Mouse (Mus musculus): ENCODE data around the gene Prl7b1. TPM values are rescaled to one million over a fixed set of nuclear protein-coding genes. Genes with fewer than 3 reads are reported as not detected.

Prl7b1 gene
- polyA plus RNA-seq (2012; rRNA removed) = not detected in 2 replicates

- Histone ChIP-seq H3K4me1 (ENCODE audit: control insufficient read depth, insufficient read depth, low read length) (no peaks in the 10 kb centered on the region), H3K36me3 (ENCODE audit: control insufficient read depth, insufficient read depth, low read length) (no peaks in the 10 kb centered on the region), H3K27ac (ENCODE audit: insufficient read depth, low read depth, low read length) (no peak within 1 kb of the TSS), H3K4me3 (ENCODE audit: insufficient read depth, low read depth, low read length) (no peak within 1 kb of the TSS), H3K27me3 (replicated peaks; ENCODE audit: control insufficient read depth, insufficient read depth, low read length) (no peaks in the 10 kb centered on the region)
- WGBS = 62% methylated on average over 4 of the region's 4 CpGs
- TF ChIP-seq POLR2A (IDR thresholded peaks at IDR 0.05; ENCODE audit: low read depth, low read length) = no peak
- no peak for TF ChIP-seq CTCF (conservative IDR thresholded peaks at IDR 0.05; ENCODE audit: insufficient read depth, insufficient read length, low read depth, low read length)
- DNase-seq = no peak
Measured at GRCm38 (mm10) chr13:27610482-27610881, at the start of gene Prl7b1. Prl7b1 (minus strand) TSS chr13:27610582.

GRCm38 (mm10) chr13:27642393-27642792, 32.0 kb upstream of the Prl7b1 start, which contains the start of gene Prl7a1:
Prl7a1 (minus strand) TSS chr13:27642493.
- WGBS = 97% methylated on average over 3 of the region's 3 CpGs
- no peak for DNase-seq
- Histone ChIP-seq H3K36me3 (ENCODE audit: control insufficient read depth, insufficient read depth, low read length) (no peaks in the 10 kb centered on the region), H3K27me3 (replicated peaks; ENCODE audit: control insufficient read depth, insufficient read depth, low read length) (no peaks in the 10 kb centered on the region), H3K27ac (ENCODE audit: insufficient read depth, low read depth, low read length) (no peak within 1 kb of the TSS), H3K4me3 (ENCODE audit: insufficient read depth, low read depth, low read length) (no peak within 1 kb of the TSS), H3K4me1 (ENCODE audit: control insufficient read depth, insufficient read depth, low read length) (no peaks in the 10 kb centered on the region)
- TF ChIP-seq CTCF (conservative IDR thresholded peaks at IDR 0.05; ENCODE audit: insufficient read depth, insufficient read length, low read depth, low read length) (no peak), POLR2A (IDR thresholded peaks at IDR 0.05; ENCODE audit: low read depth, low read length) (no peak)

- no peak for DNase-seq
- Histone ChIP-seq H3K4me1 (ENCODE audit: control insufficient read depth, insufficient read depth, low read length) (no peaks in the 10 kb centered on the region), H3K4me3 (ENCODE audit: insufficient read depth, low read depth, low read length) (no peak within 1 kb of the TSS), H3K27me3 (replicated peaks; ENCODE audit: control insufficient read depth, insufficient read depth, low read length) (no peaks in the 10 kb centered on the region), H3K27ac (ENCODE audit: insufficient read depth, low read depth, low read length) (no peak within 1 kb of the TSS), H3K36me3 (ENCODE audit: control insufficient read depth, insufficient read depth, low read length) (no peaks in the 10 kb centered on the region)
- TF ChIP-seq CTCF (conservative IDR thresholded peaks at IDR 0.05; ENCODE audit: insufficient read depth, insufficient read length, low read depth, low read length) = no peak
- no peak for TF ChIP-seq POLR2A (IDR thresholded peaks at IDR 0.05; ENCODE audit: low read depth, low read length)
- 78% methylated on average over 2 of the region's 2 CpGs for WGBS
Measured at GRCm38 (mm10) chr13:27582071-27582470, 28.3 kb downstream of the Prl7b1 start, which contains the start of gene Prl8a1. Prl8a1 (minus strand) TSS chr13:27582171.

GRCm38 (mm10) chr13:27564506-27564905, 45.9 kb downstream of the Prl7b1 start, which contains the start of gene Prl8a9:
Prl8a9 (minus strand) TSS chr13:27564606.
- no peak within 1 kb of the TSS for H3K4me3 ChIP-seq (ENCODE audit: insufficient read depth, low read depth, low read length)
- H3K36me3 ChIP-seq (ENCODE audit: control insufficient read depth, insufficient read depth, low read length) = no peaks in the 10 kb centered on the region
- WGBS = 80% methylated on average over 2 of the region's 2 CpGs
- TF ChIP-seq POLR2A (IDR thresholded peaks at IDR 0.05; ENCODE audit: low read depth, low read length) = no peak
- no peak for TF ChIP-seq CTCF (conservative IDR thresholded peaks at IDR 0.05; ENCODE audit: insufficient read depth, insufficient read length, low read depth, low read length)
- DNase-seq = no peak
- no peaks in the 10 kb centered on the region for H3K4me1 ChIP-seq (ENCODE audit: control insufficient read depth, insufficient read depth, low read length)
- H3K27me3 ChIP-seq (replicated peaks; ENCODE audit: control insufficient read depth, insufficient read depth, low read length) = no peaks in the 10 kb centered on the region
- no peak within 1 kb of the TSS for H3K27ac ChIP-seq (ENCODE audit: insufficient read depth, low read depth, low read length)

GRCm38 (mm10) chr13:27553336-27553735, 57.0 kb downstream of the Prl7b1 start:
- Histone ChIP-seq H3K27me3 (replicated peaks; ENCODE audit: control insufficient read depth, insufficient read depth, low read length) (no peaks in the 10 kb centered on the region), H3K4me3 (ENCODE audit: insufficient read depth, low read depth, low read length) (no peak overlapping the region), H3K4me1 (ENCODE audit: control insufficient read depth, insufficient read depth, low read length) (no peaks in the 10 kb centered on the region), H3K36me3 (ENCODE audit: control insufficient read depth, insufficient read depth, low read length) (no peaks in the 10 kb centered on the region), H3K27ac (ENCODE audit: insufficient read depth, low read depth, low read length) (no peak overlapping the region)
- DNase-seq = no peak
- TF ChIP-seq CTCF (conservative IDR thresholded peaks at IDR 0.05; ENCODE audit: insufficient read depth, insufficient read length, low read depth, low read length) = no peak

Other genes with a start within 250 kb of the Prl7b1 start
- gene Prl2b1, start 219.7 kb downstream of the Prl7b1 start, polyA plus RNA-seq (2012; rRNA removed) = not detected in 2 replicates
- gene Prl8a6, start 171.9 kb downstream of the Prl7b1 start, polyA plus RNA-seq (2012; rRNA removed) = not detected in 2 replicates
- gene Prl8a8, start 97.4 kb downstream of the Prl7b1 start, polyA plus RNA-seq (2012; rRNA removed) = not detected in 2 replicates
- gene Prl8a9, start 46.0 kb downstream of the Prl7b1 start, polyA plus RNA-seq (2012; rRNA removed) = not detected in 2 replicates
- not detected in 2 replicates for gene Prl8a1, start 28.4 kb downstream of the Prl7b1 start, polyA plus RNA-seq (2012; rRNA removed)
- gene Prl7a1, start 31.9 kb upstream of the Prl7b1 start, polyA plus RNA-seq (2012; rRNA removed) = not detected in 2 replicates
- not detected in 2 replicates for gene Prl7a2, start 57.5 kb upstream of the Prl7b1 start, polyA plus RNA-seq (2012; rRNA removed)
- gene Prl7d1, start 106.2 kb upstream of the Prl7b1 start, polyA plus RNA-seq (2012; rRNA removed) = not detected in 2 replicates
- gene Prl7c1, start 170.2 kb upstream of the Prl7b1 start, polyA plus RNA-seq (2012; rRNA removed) = not detected in 2 replicates
- gene Prl2a1, start 191.1 kb upstream of the Prl7b1 start, polyA plus RNA-seq (2012; rRNA removed) = not detected in 2 replicates
- not detected in 2 replicates for gene Prl2c1, start 238.8 kb upstream of the Prl7b1 start, polyA plus RNA-seq (2012; rRNA removed)